Mouse (Mus musculus) cerebellum, adult 8-10 months (tissue): ENCODE measurements around the gene Bhlhe40.

Experiments
- DNase-seq: peaks from one replicate; pipeline ENCODE4 v3.0.0; 2022

The Bhlhe40 gene

DNA sequence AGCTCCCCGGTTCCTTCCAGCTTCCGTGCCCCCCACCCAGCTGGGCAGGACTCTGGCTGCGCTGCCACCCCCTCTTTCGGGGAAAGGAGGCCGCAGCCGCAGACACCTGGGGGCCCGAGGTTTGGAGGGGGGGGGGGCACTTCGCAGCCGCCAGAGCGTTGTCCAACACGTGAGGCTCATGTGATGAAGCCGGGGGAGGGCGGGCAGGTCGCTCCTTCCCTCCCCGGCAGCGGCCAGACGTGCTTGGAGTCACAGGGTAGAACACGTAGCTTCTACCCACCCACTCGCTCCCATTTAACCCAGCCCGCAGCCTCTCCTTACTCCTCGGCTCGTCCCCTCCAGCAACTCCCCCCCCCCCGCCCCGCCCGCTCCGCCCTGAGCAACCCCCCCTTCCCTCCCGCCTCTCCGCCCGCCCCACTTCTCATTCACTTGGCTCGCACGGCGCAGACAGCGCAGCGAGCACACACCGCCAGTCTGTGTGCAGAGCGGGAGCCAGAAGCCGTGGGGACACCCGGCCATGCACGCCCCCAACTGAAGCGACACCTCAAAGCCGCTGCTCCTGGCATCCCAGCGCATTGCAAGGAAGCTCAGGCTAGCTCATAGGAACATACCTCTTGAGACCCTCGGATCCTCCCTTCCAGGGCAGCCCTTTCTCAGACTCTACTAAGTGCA lies at the start of gene Bhlhe40:
Gene Bhlhe40, plus strand, starts transcription at position 424 of the 672 bp plus-strand sequence.
- DNase-seq = peak; percentile 85

DNA sequence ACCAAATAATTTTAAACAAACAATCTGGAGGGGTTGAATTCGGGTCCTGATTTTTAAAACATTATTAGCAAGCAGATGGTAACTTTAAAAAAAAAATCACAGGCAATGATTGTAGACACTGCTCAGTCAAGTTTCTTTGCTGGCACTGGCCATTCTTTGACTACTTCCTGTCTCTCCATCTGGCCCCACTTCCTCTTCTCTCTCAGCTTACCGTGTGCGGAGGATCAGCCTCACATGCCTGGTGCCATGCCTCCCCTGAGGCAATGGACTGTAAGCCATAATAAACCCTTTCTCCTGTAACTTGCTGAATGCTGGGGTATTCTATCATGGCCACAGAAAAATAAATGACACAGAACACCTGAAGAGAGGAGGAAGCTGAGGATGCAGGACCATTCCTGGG lies 48.8 kb upstream of the Bhlhe40 start:
- no peak for DNase-seq

DNA sequence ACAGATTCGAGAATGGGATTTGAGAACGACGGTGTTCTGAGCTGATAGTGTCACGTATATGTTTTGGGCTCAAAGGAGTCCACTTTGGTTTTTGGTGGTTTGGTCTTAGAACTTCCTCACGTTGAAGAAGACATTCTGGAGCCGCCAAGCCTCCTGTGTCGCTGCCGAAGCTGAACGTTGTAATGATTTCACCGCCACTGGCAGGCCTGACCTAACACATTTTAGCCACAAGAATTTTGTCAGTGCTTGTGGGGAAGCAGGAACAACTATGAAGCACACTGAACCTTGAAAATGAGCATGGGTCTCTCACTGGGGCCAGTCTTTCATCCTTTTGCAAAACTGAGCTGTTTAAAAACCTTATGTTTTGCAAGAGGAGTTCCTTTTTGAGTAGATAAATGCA lies 42.4 kb upstream of the Bhlhe40 start:
- no peak for DNase-seq

DNA sequence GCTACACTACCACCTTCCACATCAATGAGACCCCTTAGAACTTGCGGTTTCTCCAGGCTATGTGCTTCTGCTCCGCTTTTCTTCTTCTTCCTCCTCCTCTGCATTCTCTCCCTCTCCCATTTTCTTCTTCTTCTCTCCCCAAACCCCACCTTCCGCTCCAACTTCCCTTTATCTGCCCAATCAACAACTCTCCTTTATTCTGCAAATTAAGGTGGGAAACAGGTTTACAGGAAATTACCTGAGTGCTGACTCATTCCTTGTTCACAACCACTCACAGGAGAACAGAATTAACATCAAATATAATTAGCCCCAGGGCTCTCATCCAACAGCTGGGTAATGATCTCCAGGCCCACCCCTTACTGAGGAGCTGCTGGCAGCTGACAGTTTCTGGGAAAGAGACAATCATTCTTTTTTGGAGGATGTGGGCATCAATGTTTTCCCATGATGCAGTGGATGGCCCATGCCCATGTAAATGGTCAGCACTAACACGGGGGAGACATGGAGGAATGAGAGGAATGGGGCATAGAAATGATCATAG lies 37.3 kb upstream of the Bhlhe40 start:
- DNase-seq = no peak

DNA sequence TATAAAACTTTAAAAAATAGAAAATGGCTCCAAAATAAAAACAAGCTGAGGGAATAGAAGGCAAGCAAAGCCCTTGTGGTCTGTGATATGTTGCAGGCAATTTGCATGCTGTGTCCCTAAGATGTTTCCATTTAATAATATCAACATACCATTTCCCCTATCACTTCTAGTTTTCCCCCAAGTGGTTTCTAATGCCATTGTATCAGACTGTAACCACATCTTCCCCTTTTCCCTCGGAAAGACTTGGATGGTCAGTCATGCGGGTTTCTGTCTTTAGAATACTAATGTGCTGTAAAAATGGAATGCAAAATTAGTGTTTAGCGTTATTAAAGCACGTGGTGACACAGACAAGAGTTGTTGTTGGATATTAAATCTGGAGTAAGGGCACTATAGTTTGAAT lies 35.5 kb upstream of the Bhlhe40 start:
- DNase-seq = no peak

DNA sequence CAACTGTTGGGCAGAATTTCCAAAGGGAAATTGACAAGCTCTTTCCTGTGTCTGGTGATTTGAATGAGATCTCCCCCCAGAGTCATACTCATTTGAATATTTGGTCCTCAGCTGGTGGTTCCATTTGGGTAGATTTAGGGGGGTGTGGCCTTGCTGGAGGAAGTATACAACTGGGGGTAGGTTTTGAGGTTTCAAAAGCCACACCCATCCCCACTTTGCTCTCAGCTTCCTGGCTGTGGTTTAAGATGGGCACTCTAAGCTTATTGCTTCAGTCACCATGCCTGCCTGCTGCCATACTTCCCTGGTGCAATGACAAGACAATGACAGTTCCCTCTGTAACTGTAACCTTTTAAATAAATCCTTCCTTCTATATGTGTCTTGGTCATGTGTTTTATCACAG lies 29.7 kb upstream of the Bhlhe40 start:
- DNase-seq = no peak

DNA sequence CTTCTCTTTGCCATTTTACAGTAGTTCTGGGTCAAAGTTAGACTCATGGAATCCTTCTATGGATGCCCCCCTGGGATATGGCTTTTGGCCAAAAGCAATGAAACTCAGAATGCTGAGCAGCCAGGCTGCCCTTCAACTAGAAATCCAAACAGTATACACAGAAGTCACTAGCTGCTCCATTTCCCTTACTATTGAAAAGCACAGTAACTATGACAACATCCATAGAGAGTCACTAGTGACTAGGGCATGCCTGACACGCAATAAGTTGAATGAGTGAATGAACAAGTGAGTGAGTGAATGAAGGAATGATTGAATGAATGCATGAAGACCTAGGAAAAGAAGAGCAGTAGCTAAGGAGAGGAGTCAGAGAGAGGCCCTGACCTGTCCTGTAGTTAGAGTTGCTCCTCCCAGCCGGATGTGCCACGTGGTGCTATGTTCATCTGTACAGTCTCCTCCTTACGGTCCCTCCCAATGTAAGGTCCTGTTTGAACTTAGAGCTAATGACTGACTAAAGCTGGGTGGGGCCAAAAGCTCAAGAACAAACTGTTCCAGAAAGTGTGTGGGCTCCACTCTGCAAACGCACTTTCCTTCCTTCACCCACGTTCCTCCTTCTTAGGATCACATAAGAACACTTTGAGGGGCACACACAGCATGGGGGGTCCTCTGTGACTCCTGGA lies 22.1 kb upstream of the Bhlhe40 start:
- DNase-seq = no peak

DNA sequence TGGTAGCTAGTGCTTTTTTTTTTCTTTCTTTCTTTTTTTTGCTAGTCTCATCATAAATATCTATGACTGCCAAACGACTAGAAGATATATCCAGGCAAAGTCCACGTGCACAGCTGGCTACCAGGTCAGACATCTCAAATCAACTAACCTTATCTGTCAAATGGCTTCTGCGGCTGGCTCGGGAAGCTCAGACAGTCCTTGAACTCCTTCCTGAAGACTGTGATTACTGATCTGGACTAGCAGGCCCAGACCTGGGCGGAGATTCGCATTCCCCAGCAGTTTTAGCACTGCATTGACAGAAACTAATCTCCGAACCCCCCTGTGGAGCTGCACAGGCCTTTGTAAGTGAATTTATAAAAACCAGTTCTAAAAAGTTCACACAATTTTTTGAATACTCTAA lies 18.4 kb upstream of the Bhlhe40 start:
- DNase-seq = no peak

DNA sequence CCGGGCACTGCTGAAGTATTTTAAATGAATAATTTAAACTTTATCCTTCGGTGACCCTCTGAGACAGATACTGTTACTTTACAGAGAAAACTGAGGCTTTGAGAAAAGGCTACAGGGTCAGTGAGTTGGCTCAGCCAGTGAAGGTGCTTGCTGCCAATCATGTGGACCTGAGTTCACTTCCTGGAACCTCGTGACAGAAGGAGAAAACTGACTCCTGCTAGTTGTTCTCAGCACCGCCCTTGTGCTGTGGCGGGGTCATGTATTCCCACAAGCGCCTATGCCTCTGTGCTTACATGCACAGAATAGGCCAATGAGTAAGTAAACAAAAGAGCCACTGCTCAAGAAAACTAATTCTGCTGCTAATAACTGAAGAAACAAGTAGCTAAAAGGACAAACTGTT lies 17.4 kb upstream of the Bhlhe40 start:
- no peak for DNase-seq

DNA sequence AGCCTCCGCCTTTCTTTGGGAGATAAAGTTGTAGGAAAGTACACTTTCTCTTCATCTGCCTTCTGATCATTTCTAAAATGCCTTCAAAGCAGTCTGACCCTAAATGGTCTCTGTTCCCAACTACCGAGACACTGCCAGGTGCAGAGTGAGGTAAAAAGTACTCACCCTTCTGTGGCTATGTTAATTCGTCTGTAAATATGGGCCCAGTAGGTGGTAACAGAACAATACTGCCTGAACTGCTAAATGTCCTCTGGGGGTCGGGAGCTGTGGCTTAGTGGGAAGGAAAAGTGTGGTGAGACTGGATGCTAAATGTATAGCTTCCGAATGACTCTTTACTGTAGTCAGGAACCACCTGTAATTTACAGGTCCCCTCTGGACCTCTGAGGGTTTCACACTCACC lies 16.1 kb upstream of the Bhlhe40 start:
- DNase-seq = no peak

DNA sequence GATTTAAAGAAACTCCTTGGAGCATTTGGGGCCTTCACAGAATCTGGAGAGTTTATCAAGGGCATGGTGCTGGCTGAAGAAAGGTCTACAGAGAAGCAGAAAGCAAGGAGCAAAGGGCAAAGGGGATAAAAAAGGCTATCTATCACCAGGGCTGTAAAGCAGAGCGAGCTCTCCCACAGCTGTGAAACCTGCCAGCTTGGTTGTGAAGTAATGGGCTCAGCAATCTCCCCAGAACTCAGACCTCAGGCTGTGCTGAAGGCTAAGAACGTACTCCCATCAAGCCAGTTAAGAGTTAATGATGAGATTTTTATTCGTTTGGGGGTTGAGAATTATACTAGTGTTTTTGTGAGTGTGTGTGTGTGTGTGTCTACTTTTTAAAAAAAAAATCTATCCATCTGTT lies 13.3 kb upstream of the Bhlhe40 start:
- no peak for DNase-seq

DNA sequence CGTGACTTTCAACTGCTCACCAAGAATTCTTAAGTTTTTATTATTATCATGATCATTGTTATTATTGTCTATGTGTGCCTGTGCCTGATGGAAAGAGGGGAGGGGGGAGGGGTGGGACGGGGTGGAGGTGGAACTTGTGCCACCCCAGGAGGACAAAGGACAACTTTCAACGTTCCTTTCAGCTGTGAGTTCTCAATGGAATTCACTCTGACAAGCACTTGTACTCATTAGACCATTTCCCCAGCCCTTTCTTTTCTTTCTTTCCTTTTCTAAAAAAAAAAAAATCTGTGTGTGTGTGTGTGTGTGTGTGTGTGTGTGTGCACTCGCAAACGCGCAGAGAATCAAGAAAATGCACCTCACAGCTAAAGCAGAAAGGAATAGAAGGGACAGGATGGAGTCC lies 12.4 kb upstream of the Bhlhe40 start:
- no peak for DNase-seq

DNA sequence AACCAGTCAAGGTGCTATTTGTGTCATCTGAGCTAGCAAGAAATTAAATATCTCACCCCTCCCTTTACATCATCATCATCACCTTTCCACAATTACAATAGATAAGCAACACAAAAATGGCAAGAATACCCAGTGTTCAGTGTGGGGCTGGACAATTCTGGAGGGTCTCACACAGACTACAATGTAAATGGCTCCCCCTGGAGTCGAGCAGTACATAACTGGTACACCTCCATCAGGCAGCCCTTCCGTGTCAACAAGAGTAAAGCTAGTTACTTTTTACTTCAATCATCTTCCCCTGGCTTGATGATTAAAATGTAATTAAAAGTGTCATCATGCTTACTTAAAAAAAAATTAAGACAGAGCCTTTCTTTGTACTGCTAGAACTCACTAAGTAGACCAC lies 4.6 kb upstream of the Bhlhe40 start:
- DNase-seq = no peak

DNA sequence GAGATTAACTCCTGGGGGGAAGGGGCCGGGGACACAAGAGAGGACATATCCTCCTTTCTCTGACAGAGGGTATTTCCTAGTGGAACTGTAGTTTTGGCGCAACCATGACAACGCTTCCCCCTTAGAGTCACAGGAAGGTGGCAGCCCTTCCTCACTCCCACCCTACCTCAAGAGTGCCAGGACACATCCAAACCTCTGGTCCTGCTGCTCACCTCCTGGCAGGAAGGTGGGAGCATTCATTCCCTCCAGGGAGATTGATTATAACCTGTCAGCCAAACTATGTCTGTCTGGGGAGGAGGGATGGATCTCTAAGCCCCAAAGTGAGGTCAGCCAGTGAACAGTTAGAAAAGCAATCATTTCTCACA lies 2.4 kb upstream of the Bhlhe40 start:
- DNase-seq = no peak

DNA sequence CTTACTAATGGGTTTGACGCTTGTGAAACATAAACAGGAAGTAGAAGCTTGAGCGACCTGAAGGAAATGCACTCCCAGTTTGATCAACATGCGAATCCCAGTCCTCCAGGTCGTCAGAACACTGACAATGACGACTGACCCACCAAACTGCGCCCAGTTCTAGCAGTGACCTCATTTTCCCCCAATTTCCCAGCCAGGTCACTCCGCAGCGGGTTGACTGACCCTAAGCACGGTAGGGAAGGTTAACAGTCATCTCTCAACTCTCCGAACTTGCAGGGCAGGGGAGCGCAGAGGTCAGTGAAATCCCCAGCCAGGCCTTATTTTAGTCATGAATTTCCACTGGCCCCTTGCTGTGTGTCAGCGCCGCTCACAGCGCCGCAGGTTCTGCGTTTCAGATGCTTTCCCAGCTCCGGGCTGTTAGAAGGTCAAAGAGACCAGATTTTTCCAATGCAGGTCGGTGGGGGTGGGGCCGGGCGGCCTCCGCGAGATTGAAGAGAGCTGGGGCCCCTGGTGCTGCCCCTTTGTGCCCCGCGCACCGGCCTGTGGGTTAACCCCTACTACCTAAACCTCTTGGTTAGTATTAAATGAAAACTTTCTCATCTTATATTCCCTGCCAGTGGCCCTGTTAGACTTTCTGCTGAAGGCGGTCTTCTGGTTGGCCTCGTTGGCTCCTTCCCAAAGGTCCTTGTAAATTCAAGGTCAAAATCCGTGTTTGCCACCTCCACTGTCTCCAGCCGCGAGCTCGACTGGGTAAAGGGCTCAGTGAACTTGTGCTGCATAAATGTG lies 1.8 kb upstream of the Bhlhe40 start:
- DNase-seq = peak; percentile 73

DNA sequence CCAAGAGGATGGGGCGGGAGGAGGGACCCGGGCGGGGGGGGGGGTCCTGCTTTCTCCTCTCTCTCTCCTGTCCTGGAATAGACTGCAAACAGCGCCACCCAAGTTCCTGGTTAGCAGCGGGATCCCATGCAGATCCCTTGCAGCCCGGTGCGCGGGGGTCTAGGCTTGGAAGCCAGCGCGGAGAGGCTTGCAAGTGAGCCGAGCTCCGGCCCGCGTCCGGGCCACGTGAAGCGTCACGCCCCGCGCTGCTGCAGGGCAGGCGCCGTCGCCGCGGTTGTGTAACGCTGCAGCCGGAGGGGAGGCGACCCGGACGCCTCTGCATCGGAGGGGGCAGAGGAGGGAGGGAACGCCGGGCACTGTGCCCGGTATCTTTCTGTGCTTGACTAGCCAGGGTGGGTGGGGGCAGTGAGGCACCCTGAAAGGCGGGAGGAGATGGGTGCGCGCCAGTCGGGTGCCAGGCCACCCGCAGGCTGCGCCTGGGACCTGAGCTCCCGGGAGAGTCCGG lies 1.2 kb upstream of the Bhlhe40 start:
- peak; percentile 93 for DNase-seq

DNA sequence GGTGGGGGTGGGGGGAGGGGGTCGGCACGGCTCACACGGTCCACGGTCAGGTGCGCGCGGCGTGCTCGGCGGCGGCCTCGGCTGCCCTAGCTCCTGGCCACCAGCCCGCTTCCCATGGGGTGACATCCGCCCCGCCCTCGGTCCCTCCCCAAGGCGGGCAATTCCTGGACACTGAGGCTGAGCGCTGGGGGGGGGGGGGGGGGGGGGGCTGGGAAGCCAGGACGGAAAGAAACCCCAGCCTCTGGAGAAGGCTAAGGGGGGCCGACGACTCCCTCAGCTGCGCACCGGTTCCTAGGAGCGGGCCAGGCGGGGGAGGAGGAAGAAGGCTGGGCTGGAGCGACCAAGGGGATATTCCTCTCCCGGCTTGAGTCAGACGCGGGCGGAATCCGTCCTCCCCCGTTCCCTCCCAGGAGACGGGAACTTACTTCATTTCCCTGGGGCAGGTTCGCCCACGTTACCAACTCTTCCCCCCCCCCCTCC lies 663 bp upstream of the Bhlhe40 start:
- DNase-seq = peak; percentile 92

DNA sequence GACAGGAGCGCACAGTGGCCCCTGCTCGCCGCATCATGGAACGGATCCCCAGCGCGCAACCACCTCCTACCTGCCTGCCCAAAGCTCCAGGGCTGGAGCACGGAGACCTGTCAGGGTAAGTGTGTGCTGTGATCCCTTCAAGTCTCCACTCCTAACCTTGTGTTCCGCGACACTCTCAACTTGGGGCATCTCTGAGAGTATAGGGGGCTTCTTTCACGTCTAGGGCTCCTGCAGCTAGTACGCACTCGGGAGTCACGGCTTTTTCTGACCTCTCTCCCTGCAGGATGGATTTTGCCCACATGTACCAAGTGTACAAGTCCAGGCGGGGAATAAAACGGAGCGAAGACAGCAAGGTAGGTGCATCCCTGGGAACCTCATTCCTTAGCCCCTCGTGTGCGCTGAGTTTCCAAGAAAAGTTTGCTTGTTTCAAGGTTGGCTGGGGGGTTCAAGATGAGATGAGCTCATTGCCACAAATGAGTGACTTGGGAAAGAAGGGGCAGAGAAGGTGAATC lies 505 bp downstream of the Bhlhe40 start:
- DNase-seq = no peak

DNA sequence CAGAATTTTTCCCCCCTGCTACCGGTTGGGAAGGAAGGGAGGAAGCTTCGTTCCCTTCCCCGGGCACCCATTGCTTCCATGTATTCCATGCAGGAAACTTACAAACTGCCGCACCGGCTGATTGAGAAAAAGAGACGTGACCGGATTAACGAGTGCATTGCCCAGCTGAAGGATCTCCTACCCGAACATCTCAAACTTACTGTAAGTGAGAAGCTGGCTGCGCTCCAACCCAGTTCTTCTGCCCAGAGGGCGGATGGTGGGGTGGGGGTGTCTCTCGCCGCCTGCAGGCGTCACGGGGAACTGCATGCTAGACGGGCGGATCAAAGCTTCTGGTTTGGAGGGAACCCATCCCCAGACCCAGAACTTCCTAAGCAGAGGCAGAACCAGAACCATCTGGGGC lies 983 bp downstream of the Bhlhe40 start:
- peak; percentile 95 for DNase-seq

DNA sequence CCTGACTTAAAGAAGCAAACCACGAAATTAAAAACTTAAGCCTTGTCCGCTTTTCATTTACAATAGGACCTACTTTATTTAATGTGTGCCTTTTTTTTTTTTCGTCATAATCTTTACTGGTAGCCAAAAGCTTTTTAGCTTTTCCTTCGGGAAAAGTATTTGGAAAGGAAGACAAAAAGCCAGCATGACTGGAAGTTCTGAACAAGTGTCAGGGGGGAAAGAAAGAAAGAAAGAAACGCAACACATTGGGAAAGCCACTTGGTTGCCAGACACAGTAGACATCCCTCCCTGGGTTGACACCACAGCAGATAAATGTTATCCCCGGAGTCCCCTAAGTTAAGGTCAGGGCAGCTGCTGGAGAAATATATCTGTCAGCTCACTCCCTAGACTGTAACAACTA lies 1.5 kb downstream of the Bhlhe40 start:
- DNase-seq = no peak

DNA sequence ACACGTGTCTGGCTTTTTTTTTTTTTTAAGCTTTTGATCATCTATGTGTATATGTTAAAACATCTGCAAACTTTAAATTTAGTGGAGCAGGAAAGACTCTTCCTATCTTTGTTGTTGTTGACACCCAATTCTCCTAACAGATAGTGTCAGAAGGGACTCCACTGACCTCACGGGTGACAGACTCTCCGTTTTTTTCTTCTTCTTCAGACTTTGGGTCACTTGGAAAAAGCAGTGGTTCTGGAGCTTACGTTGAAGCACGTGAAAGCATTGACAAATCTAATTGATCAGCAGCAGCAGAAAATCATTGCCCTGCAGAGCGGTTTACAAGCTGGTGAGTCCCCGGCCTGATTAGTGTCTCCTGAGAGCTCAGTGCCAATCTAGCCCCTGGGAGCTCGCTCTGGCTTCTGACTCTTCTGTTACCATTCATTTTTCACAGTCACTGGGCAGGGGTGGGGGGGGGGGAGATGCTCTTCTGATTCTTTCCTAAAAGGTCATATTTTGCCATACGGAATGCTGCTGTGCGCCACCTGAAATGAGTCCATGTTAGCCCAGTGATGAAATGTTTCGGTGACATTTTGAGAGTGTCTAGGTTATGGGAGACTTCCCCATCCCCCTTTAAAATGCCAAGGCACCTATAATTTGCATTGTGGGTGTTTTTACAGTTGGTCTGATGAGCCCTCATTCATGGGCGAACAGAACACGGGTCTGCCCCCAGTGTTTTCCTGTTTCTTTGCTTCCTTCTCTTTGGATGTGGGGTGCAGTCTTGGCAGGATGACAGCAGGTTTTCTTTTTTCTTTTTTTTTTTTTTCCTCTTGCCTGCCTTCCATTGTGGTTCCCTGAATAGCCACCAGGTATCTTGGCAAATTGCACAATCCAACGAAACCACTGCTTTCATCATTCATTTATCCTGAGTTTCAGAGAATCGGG lies 2.1 kb downstream of the Bhlhe40 start:
- DNase-seq = peak; percentile 24
